Mouse (Mus musculus) liver, adult 2 months (tissue): ENCODE results near the gene Ate1. TPM values are rescaled to one million over a fixed set of nuclear protein-coding genes. Genes with fewer than 3 reads are reported as not detected.
"Not testable (repeated sequence)": the region's sequence is repeated elsewhere in the genome, so short reads cannot be mapped to it uniquely, and the experiment has no call there.

Experiments
- DNase-seq: peaks from one replicate; pipeline ENCODE4 v3.0.0-alpha.2; 2011; ENCODE audit warnings: low read depth, low spot score; ENCODE audit errors: extremely low read depth
- H3K27ac ChIP-seq: fragments of 200-500 bp; replicated peaks from 2 replicates; pipeline ENCODE4 v1.5.1; 2012; ENCODE audit warnings: low read depth, mild to moderate bottlenecking, control low read depth, inconsistent platforms, low read length; ENCODE audit not compliant: insufficient read depth
- H3K27me3 ChIP-seq: fragments of 200-500 bp; 2 replicates; pipeline ENCODE4 v1.6.1; 2012; ENCODE audit warnings: mild to moderate bottlenecking, moderate library complexity, low read length, inconsistent platforms; ENCODE audit not compliant: control insufficient read depth, insufficient read depth
- H3K36me3 ChIP-seq: fragments of 200-500 bp; 2 replicates; pipeline ENCODE4 v1.6.1; 2012; ENCODE audit warnings: low read length, inconsistent platforms; ENCODE audit not compliant: control insufficient read depth, insufficient read depth
- H3K4me1 ChIP-seq: fragments of 200-500 bp; 2 replicates; pipeline ENCODE4 v1.6.1; 2011; ENCODE audit warnings: low read length; ENCODE audit not compliant: control insufficient read depth, insufficient read depth
- H3K4me3 ChIP-seq: fragments of 200-500 bp; 2 replicates; pipeline ENCODE4 v1.5.1; 2011; ENCODE audit warnings: low read depth, mild to moderate bottlenecking, control low read depth, low read length, moderate library complexity; ENCODE audit not compliant: insufficient read depth
- H3K79me2 ChIP-seq: fragments of 200-500 bp; 2 replicates; pipeline ENCODE4 v1.6.1; 2012; ENCODE audit warnings: inconsistent platforms, mild to moderate bottlenecking, low read length, moderate library complexity; ENCODE audit not compliant: control insufficient read depth, insufficient read depth
- H3K9ac ChIP-seq: fragments of 200-500 bp; 2 replicates; pipeline ENCODE4 v1.6.1; 2012; ENCODE audit warnings: low read depth, mild to moderate bottlenecking, control low read depth, inconsistent platforms, low read length
- CTCF ChIP-seq: fragments of 200-500 bp; IDR thresholded peaks from 2 replicates; pipeline ENCODE4 v1.5.1; 2011; ENCODE audit warnings: low read depth, low read length, control low read depth
- POLR2A ChIP-seq: fragments of 200-500 bp; IDR thresholded peaks from 2 replicates; pipeline ENCODE4 v1.6.1; 2011; ENCODE audit warnings: low read length, control low read depth; ENCODE audit not compliant: insufficient read depth; ENCODE audit errors: extremely low read depth
- WGBS: fragments of 180-500 bp; shearing (Covaris S2); methylation state at CpG from one replicate; pipeline ENCODE4 v1.1.7; 2018; 5-methylcytosine and 5-hydroxymethylcytosine counted together
- polyA plus RNA-seq: library from polyadenylated mRNA; depleted of rRNA; stranded (reverse); fragments of >200 nt; gene quantifications from 2 replicates; pipeline ENCODE4 v1.2.3, GENCODE M21; 2012
- total RNA-seq: library from RNA; depleted of rRNA; stranded (reverse); fragments of >200 nt; gene quantifications from 2 replicates; pipeline ENCODE4 v1.2.3, GENCODE M21; 2014

Ate1 gene
- total and polyA plus RNA-seq, 2 experiments: 4.4 to 23.7 TPM

DNA sequence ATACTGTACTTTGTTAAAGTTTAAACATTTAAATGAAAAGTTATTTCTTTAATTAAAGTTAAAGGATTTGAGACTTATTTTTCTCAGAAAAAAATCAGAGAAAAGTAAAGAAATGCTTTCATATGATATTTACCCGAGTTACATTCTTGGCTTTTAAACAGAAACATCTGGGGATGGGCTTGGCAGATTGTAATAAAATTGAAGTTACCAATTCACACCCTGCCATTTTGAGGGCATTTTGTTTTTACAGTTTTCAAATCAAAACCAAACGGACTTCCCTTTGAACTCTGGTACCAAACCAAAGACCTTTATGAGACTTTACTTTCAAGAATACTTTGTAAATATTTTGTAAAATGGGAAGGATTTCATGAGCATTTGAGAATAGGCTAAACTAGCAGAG is 94.2 kb downstream of the Ate1 start:
- 66% methylated on average over 2 of the region's 2 CpGs for WGBS

DNA sequence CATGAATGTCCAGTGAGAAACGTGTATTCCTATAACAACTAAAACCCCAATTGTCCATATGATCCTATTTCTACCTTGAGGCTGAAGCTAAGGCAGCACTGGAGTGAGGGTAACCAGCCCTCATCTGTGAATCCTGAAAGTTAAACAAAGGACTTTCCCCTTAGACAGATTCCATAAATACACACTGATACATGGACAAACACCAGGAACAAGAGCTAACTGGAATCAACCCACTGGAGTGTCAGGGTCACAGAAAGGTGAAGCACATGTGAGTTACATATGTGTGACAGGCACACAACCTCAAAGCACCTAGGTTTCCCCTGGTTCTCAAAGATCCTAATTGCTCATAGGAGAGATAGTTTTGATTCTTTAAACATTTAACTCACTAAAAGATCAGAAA is 100.2 kb downstream of the Ate1 start:
- H3K27me3 ChIP-seq: no peaks in the 10 kb centered on the region
- peaks cover 4% of the 10 kb centered on the region for H3K4me1 ChIP-seq
- TF ChIP-seq CTCF: no peak
- no peak for TF ChIP-seq POLR2A
- no peaks in the 10 kb centered on the region for H3K36me3 ChIP-seq
- DNase-seq: no peak
- H3K4me3 ChIP-seq: no peak overlapping the region
- no peak overlapping the region for H3K9ac ChIP-seq
- no peaks in the 10 kb centered on the region; the same call in 1 of the 2 replicates for H3K79me2 ChIP-seq
- no peak overlapping the region for H3K27ac ChIP-seq
- 66% methylated on average over 1 of the region's 1 CpGs for WGBS

More for the DNA sequence above, 94.2 kb downstream of the Ate1 start:
- H3K27me3 ChIP-seq: no peaks in the 10 kb centered on the region
- H3K4me3 ChIP-seq: no peak overlapping the region
- no peak for DNase-seq
- no peaks in the 10 kb centered on the region for H3K36me3 ChIP-seq
- H3K4me1 ChIP-seq: peaks cover 2% of the 10 kb centered on the region; the same call in 1 of the 2 replicates
- H3K27ac ChIP-seq: no peak overlapping the region
- H3K9ac ChIP-seq: no peak overlapping the region
- TF ChIP-seq CTCF: no peak
- TF ChIP-seq POLR2A: no peak
- no peaks in the 10 kb centered on the region; the same call in 1 of the 2 replicates for H3K79me2 ChIP-seq

GRCm38 (mm10) chr7:130407622-130408021 is 112.5 kb downstream of the Ate1 start:
- H3K27me3 ChIP-seq: no peaks in the 10 kb centered on the region
- DNase-seq: peak; percentile 18
- H3K9ac ChIP-seq: no peak overlapping the region
- no peak overlapping the region for H3K4me3 ChIP-seq
- 82% methylated on average over 10 of the region's 10 CpGs for WGBS
- no peaks in the 10 kb centered on the region; the same call in 1 of the 2 replicates for H3K36me3 ChIP-seq
- TF ChIP-seq POLR2A (no peak), CTCF (no peak)
- no peaks in the 10 kb centered on the region for H3K4me1 ChIP-seq
- no peaks in the 10 kb centered on the region for H3K79me2 ChIP-seq
- no peak overlapping the region for H3K27ac ChIP-seq

DNA sequence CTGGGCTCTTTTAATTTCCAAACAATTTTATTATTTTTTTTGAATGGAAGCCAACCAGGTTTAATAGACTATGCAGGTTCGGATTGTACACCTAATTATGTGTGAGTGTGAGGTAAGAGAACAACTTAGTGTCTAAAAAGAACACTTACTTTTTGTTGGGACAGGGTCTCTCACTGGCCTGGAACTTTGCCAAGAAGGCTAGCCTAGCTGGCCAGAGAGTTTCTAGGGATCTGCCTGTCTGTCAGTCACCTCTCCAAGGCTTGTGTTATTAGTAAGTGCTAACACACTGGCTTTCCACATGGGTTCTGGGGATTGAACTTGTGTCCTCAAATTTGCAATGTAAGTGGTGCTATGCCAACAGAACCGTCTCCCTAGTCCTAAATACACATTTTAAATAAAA is 116.8 kb downstream of the Ate1 start:
- Histone ChIP-seq H3K27ac (no peak overlapping the region), H3K36me3 (no peaks in the 10 kb centered on the region; the same call in 1 of the 2 replicates), H3K4me1 (no peaks in the 10 kb centered on the region), H3K9ac (no peak overlapping the region), H3K79me2 (no peaks in the 10 kb centered on the region), H3K4me3 (no peak overlapping the region), H3K27me3 (no peaks in the 10 kb centered on the region)
- WGBS: 92% methylated on average over 2 of the region's 2 CpGs
- TF ChIP-seq POLR2A (no peak), CTCF (no peak)
- no peak for DNase-seq

GRCm38 (mm10) chr7:130394697-130395096 is 125.5 kb downstream of the Ate1 start:
- 93% methylated on average over 2 of the region's 2 CpGs for WGBS
- Histone ChIP-seq H3K4me3 (no peak overlapping the region), H3K27me3 (no peaks in the 10 kb centered on the region), H3K4me1 (no peaks in the 10 kb centered on the region), H3K36me3 (peaks cover 20% of the 10 kb centered on the region), H3K79me2 (no peaks in the 10 kb centered on the region), H3K27ac (no peak overlapping the region), H3K9ac (no peak overlapping the region)
- TF ChIP-seq POLR2A (no peak), CTCF (no peak)
- no peak for DNase-seq

GRCm38 (mm10) chr7:130390060-130390459 is 130.1 kb downstream of the Ate1 start:
- peaks cover 18% of the 10 kb centered on the region for H3K36me3 ChIP-seq
- H3K4me1 ChIP-seq, H3K9ac ChIP-seq, H3K27ac ChIP-seq, DNase-seq, H3K27me3 ChIP-seq, H3K4me3 ChIP-seq, H3K79me2 ChIP-seq: not testable (repeated sequence)
- 100% methylated on average over 1 of the region's 1 CpGs for WGBS
